Mouse (Mus musculus) MN1 (cell line): ENCODE results near the gene Acadm.

Experiments used
- DNase-seq: peaks from one replicate; pipeline ENCODE4 v3.0.0-alpha.2; 2016; ENCODE audit warnings: low spot score

The Acadm gene

DNA sequence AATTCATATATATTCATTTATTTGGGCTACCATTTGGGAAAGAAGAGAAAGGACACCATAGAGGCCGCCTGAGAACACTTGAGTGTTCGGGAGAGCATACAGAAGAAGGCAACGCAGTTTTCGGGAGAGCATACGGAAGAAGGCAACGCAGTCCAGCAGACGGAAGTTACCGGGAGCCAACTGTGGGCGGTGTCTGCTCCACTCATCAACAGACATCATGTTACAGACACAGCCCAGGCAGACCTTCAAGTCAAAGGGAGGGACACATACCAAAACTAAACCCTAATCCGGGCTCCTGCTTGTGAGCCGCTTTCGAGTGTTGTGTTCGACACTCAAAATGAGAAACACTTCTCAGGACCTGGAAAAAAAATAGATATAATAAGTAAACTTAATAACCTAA lies 2.8 kb downstream of the Acadm start:
- DNase-seq = no peak

DNA sequence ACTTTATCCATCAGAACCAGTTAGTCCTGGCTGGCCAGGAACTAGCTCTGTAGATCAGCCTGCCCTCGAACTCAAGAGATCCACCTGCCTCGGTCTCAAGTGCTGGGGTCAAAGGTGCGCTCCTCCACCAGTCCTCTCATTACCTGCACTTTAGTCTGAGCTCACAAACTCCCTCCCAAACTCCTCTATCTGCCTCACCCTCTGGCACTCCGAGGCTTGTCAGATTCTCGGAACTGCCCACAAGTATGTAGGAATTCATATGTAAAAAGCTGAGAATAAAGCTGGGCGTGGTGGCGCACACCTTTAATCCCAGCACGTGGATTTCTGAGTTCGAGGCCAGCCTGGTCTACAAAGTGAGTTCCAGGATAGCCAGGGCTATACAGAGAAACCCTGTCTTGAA lies 3.9 kb downstream of the Acadm start:
- no peak for DNase-seq

DNA sequence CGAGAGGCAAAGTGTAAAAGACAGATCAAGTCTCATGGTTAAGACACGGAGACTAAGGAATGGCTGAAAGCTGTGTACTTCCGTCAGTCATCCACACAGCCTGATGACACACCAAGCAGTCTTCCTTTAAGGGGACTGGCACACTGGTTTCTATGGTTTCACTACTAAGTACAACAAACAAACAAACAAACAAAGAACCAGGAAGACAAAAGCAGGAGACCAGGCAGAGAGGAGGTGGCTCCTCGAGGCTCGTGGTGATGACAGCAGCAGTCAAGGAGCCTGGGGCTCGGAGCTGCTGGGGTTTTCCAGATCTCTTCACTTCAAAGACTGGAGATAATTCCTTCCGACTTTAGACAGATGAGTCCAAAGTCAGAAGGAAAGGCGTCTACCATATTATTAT lies 4.4 kb downstream of the Acadm start:
- no peak for DNase-seq

DNA sequence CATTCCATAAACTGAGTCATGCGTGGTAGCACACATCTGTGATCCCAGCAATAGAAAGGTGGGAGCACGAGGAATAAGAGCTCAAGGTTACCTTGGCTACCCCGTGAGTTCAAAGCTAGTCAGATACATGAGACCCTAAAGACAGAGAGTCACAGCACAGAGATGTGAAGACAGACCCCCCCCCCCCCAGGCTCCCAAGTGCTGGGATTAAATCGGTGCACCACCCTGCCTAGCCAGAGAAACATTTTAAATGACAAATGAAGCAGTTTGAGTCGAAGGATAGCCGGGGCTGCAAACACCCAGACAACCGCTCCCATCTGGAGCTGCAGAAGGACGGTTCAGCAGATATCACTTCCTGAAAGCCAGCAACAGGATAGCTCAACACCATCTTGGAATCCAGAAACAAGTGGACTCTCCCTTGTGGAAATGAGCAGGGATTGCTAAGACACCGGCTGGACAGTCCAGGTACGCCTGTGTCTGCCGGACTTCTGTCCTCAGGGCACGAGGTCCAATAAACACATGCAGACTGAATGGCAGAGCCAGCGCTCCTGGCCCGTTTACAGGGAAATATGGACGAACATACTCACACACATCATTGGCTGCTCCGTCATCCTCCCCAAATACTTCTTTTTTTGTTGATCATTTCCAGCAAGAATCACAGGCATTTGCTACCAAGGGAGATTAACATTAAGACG lies 7.2 kb downstream of the Acadm start:
- DNase-seq = no peak

DNA sequence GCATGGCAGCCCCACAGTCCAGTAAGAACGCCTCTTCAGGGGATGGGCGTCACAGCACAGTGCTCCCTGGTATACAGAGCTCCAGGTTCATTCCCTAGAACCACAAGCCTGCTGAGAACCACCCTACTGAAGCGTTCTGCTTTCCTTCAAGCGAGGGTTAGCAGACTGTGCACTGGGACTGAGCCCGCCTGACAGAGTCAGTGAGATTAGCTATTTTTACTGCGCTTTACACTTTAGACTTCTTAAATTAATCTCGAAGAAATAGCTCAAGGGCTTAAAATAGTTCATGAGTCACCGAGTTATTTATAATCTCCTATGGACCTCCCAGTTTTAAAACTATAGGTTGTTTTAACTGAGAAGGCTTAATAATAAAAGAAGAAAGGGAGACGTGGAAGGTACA lies 8.6 kb downstream of the Acadm start:
- no peak for DNase-seq

GRCm38 (mm10) chr3:153932461-153932860 lies 12.0 kb downstream of the Acadm start:
- DNase-seq = no peak

DNA sequence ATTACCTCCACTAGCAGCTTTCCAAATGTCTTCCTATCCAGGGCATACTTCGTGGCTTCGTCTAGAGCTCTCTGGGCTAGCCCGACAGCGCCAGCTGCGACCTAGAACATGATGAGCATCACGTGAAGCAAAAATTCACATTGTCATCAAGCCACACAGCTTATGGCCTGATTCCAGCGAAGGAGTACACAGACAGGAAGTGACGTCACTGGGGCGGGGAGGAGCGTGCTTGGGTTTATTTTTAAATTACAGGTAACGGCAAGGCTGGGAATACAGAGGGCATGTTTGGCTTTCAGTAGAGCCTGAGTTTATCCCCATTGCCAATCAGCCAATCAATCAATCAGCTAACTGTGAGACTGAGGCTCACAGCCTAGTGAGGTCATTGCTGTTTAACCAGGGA lies 14.9 kb downstream of the Acadm start:
- no peak for DNase-seq

DNA sequence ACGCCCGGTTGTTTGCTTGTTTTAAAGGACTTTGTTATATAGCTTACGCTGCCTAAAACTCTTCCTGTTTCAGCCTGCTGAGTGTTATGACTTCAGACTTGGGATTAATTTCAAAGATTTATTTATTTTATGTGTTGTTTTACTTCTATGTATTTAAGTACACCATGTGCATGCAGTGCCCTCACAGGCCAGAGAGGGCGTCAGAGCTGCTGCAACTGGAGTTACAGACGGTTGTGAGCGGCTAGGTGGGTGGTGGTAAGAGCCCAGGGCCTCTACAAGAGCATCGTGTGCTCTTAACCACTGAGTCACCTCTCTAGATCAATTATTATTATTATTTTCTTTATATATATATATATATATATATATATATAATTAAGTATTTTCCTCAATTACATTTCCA lies 18.1 kb downstream of the Acadm start:
- DNase-seq = no peak

GRCm38 (mm10) chr3:153921147-153921910 lies 23.1 kb downstream of the Acadm start:
- no peak for DNase-seq

- DNase-seq = no peak
Measured at GRCm38 (mm10) chr3:153917200-153917599, 27.2 kb downstream of the Acadm start.

GRCm38 (mm10) chr3:153913510-153914243 lies 30.8 kb downstream of the Acadm start:
- DNase-seq = peak; percentile 22

GRCm38 (mm10) chr3:153912546-153913509 lies 31.6 kb downstream of the Acadm start, which contains the start of gene Rabggtb:
Gene Rabggtb (minus strand): TSS chr3:153913009.
- peak; percentile 94 for DNase-seq

GRCm38 (mm10) chr3:153911882-153912440 lies 32.5 kb downstream of the Acadm start:
- peak; percentile 17 for DNase-seq

DNA sequence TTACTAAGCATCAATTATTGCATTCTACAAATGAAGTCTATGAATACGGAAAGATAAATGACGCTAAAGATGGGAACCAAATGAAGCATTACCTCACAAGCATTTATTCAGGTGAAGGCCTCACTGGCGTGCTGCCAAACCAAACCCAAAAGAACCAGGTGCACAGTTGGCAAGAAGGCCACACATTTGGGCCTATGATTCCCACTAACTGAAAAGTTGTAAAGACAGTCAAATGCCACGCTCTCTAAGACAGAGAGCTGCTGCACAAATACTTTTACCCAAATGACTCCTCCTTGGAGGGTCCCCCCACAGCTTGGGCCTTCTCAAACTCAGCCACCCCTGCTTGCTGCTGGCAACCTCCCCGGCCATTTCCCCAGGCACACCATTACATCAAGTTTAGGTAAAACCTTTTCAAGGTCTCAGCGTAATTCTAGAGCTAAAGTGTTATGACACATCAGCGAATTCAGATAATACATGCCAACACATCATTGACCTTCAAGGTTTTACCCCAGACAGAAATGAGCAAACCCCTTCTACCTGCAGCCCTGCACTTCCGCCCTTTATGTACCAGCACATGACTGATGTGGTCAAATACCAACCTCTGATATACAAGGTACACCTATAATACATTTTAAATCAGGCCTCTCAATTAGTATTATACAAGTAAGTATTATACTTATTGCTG lies 33.1 kb downstream of the Acadm start:
- no peak for DNase-seq

DNA sequence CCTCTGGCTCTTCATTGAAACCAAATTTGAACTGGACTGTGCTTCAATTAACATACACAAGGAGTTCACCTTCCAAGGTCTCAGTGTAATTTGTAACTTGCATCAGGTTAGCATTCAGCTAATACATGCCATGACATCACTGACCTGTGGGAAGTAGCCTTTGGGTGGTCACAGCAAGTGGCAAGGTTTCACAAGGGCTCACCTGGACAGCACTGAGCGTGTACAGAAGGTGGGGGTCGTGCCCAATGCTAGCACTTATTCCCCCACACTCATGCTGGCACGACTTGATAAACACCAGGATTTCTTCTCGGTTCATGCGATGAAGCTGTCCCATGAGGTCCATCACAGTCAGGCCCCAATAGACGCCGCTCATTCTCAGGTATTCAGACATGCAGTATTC lies 33.9 kb downstream of the Acadm start:
- no peak for DNase-seq

- no peak for DNase-seq
Measured at GRCm38 (mm10) chr3:153908919-153909318, 35.5 kb downstream of the Acadm start.

- no peak for DNase-seq
Measured at GRCm38 (mm10) chr3:153906136-153906871, 38.1 kb downstream of the Acadm start, which contains the start of gene Msh4. Gene Msh4 (minus strand): TSS chr3:153906138.

DNA sequence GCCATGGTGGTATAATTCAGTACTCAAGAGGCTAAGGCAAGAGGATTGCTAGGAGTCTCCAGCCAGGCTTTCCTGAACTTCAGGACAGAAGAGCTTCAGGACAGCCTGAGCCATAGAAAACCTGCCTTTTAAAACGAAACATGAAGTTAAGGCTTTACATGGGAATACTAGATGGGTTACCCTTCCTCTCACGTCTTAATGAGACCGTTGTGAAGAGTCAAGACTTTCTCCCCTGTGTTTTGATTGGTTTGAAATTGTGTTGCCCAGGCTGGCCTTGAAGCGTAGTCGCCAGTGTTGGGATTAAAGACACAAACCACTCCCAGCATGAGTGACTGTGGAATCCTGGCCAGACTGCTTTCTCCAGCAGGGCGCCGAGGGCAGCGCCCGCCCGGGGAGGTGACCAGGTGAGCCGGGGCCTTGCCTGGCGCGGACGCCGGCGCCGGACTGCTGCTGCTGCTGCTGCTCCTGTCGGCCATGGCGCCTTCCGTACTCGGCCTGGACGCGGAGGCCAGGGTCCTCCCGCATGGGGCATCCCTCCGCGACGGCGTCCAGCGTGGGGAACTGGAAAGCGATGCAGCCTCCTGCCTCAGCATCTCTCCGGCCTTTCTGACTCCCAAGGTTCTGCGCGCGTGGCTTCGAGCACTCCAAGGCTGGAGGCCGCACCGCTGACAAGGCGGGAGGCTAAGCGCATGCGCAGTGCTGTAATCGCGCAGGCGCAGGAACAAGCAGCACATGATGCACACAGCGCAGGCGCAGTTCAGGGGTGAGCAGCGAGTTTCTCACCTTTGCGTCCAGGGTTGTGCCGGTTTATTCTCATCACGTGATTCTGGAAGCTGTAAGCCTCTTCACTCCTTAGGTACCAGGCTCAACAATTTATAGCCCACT lies 38.9 kb downstream of the Acadm start:
- DNase-seq = no peak

- peak; percentile 54 for DNase-seq
Measured at GRCm38 (mm10) chr3:153904586-153904985, 39.8 kb downstream of the Acadm start.
